Mouse (Mus musculus) cerebellum, postnatal 14 days (tissue): Measurements from ENCODE around the gene Zbtb2.

Experiments
- DNase-seq, 2 experiments: peaks; one replicate each; pipeline ENCODE4 v3.0.0; 2021; ENCODE audit warnings: mixed read lengths in 2 of 2

Zbtb2 gene

GRCm38 (mm10) chr10:4327716-4328115 lies 60.2 kb downstream of the Zbtb2 start:
- no peak for DNase-seq

GRCm38 (mm10) chr10:4325562-4325961 lies 62.3 kb downstream of the Zbtb2 start:
- DNase-seq, result no peak

DNA sequence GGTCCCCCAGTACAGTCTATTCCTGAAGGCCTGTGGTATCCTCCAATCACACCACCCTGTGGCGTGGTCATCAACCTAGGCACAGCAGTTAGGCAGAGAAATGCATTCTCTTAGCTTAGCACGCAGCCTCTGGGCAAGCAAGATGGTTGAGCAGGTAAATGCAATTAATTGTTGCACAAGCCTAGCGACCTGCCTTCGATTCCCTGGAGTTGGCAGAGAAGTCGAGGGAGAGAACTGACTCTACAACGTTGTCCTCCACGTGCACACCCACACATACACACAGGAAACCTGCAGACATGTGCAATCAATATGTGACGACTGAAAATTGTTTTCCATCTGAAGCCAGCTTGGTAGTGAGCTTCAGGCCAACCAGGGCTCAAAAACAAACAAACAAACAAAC lies 64.0 kb downstream of the Zbtb2 start:
- no peak for DNase-seq
